Mouse (Mus musculus) spleen, adult 2 months (tissue): ENCODE data around the gene Mpo. TPM values are rescaled to one million over a fixed set of nuclear protein-coding genes. Genes with fewer than 3 reads are reported as not detected.
A peak's percentile ranks its signal among the peaks of the same experiment; 100 is the strongest.

Source experiments
- DNase-seq, 2 experiments: peaks; one replicate each; pipeline versions ENCODE4 v3.0.0 to v3.0.0-alpha.2; 2012 to 2021; ENCODE audit warnings: low spot score in 2 of 2, low read depth in 1 of 2
- H3K27ac ChIP-seq: fragments of 200-500 bp; 2 replicates; pipeline ENCODE4 v1.5.1; 2012; ENCODE audit warnings: low read length, inconsistent platforms; ENCODE audit not compliant: insufficient read depth
- H3K27me3 ChIP-seq: fragments of 200-500 bp; 2 replicates; pipeline ENCODE4 v1.6.1; 2012; ENCODE audit warnings: mild to moderate bottlenecking, moderate library complexity, low read length, inconsistent platforms; ENCODE audit not compliant: control insufficient read depth, insufficient read depth
- H3K36me3 ChIP-seq: fragments of 200-500 bp; 2 replicates; pipeline ENCODE4 v1.6.1; 2012; ENCODE audit warnings: mild to moderate bottlenecking, low read length, inconsistent platforms; ENCODE audit not compliant: control insufficient read depth, insufficient read depth
- H3K4me1 ChIP-seq: fragments of 200-500 bp; 2 replicates; pipeline ENCODE4 v1.6.1; 2011; ENCODE audit warnings: inconsistent platforms; ENCODE audit not compliant: control insufficient read depth, insufficient read depth, insufficient read length
- H3K4me3 ChIP-seq: fragments of 200-500 bp; 2 replicates; pipeline ENCODE4 v1.5.1; 2011; ENCODE audit warnings: mild to moderate bottlenecking, inconsistent platforms; ENCODE audit not compliant: insufficient read depth, insufficient read length; ENCODE audit errors: extremely low read depth
- CTCF ChIP-seq: fragments of 200-500 bp; IDR thresholded peaks from 2 replicates; pipeline ENCODE4 v1.5.1; 2011; ENCODE audit warnings: mild to moderate bottlenecking, inconsistent platforms; ENCODE audit not compliant: insufficient read depth, insufficient read length, insufficient replicate concordance; ENCODE audit errors: extremely low read depth
- POLR2A ChIP-seq: fragments of 200-500 bp; IDR thresholded peaks from 2 replicates; pipeline ENCODE4 v1.6.1; 2011; ENCODE audit warnings: low read depth, low read length, inconsistent platforms
- WGBS: fragments of 180-500 bp; shearing (Covaris S2); methylation state at CpG from one replicate; pipeline ENCODE4 v1.1.7; 2018; 5-methylcytosine and 5-hydroxymethylcytosine counted together
- polyA plus RNA-seq: library from polyadenylated mRNA; depleted of rRNA; stranded (reverse); fragments of >200 nt; gene quantifications from 2 replicates; pipeline ENCODE4 v1.2.3, GENCODE M21; 2012

Mpo gene
- polyA plus RNA-seq, 1 experiment: 21.9 TPM

DNA sequence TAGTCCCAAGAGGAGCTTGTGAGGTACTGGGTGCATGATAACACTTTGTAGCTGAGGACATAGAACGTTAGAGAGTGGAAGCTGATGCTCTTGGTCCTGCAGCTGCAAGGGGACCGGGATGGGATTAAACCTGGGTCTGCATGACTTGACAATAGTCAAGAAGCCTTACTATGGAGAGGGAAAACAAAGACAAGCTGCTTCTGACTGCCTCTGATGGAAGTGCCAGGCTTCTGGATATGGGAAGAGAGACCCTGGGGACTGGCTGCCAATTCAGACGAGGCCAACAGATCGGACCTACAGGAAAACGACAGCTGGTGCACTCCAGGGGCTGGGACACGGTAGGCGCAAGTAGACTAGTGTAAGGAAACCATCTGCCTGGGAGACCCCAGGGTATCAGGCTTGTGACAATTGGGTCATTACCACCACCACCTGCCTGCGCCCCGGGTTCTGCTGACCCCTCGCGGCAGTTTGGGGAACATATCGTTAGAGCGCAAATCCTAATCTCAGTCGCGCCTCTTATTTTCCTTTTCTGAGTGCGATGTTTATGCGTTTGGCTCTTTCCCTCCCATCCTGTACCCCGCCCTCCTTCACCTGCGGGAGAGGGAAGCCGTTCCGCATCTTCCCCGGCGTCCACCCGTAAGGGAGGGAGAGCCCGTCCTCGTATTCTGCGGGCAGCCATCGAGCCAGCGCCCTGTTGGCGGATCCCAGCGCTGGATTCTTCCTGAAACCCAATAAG, 23.5 kb downstream of the Mpo start:
- no peaks in the 10 kb centered on the region for H3K4me1 ChIP-seq
- H3K27ac ChIP-seq: no peak overlapping the region
- WGBS: 8% methylated on average over 31 of the region's 31 CpGs
- TF ChIP-seq CTCF (peak; percentile 79), POLR2A (no peak)
- no peaks in the 10 kb centered on the region for H3K36me3 ChIP-seq
- H3K4me3 ChIP-seq: peak overlapping the region; percentile 38; the same call in 1 of the 2 replicates
- no peaks in the 10 kb centered on the region for H3K27me3 ChIP-seq
- peak in 1 of 2 experiments; percentile 23 for DNase-seq

DNA sequence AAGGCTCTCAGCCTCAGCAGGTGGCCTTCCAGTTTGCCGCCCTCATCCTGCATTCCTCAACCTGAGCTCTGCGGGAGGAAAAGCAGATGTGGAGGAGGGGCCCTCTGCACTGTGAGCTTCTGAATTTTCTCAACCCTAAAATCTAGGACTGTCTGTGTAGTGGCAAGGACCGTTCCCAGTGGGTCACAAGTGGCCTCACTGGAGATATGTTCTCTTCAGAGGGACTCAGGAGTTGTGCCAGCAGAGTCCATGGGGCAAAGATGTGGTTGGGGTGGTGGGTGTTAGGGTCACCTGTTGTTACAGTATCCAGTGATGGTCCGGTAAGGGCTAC, 24.0 kb downstream of the Mpo start:
- WGBS: 38% methylated on average over 4 of the region's 4 CpGs
- Histone ChIP-seq H3K27me3 (no peaks in the 10 kb centered on the region), H3K36me3 (no peaks in the 10 kb centered on the region), H3K27ac (no peak overlapping the region), H3K4me1 (no peaks in the 10 kb centered on the region), H3K4me3 (no peak overlapping the region; the same call in 1 of the 2 replicates)
- DNase-seq: no peak
- no peak for TF ChIP-seq CTCF
- TF ChIP-seq POLR2A: no peak

DNA sequence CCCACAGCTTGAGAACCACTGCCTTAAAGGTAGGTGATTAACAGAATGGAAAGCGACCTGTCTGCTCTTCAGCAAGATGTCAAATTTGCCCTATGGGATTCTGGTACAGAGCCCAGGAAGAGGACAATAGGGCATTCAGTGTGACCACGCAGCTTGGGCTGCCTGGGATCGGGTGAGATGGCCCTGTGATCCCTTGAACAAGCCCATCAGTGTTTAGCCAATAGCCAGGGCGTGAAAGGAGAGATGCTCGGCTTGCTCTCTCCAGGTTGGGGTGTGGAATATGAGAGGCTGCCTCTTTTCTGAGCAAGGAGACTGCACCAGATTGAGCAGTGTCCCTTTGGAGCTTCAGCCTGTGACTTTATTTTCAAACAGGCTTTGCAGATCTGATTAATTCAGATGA, 28.1 kb downstream of the Mpo start:
- 86% methylated on average over 5 of the region's 5 CpGs for WGBS
- Histone ChIP-seq H3K36me3 (no peaks in the 10 kb centered on the region), H3K27ac (no peak overlapping the region), H3K4me3 (no peak overlapping the region), H3K4me1 (no peaks in the 10 kb centered on the region), H3K27me3 (no peaks in the 10 kb centered on the region)
- TF ChIP-seq CTCF: no peak
- no peak for TF ChIP-seq POLR2A
- DNase-seq: no peak

DNA sequence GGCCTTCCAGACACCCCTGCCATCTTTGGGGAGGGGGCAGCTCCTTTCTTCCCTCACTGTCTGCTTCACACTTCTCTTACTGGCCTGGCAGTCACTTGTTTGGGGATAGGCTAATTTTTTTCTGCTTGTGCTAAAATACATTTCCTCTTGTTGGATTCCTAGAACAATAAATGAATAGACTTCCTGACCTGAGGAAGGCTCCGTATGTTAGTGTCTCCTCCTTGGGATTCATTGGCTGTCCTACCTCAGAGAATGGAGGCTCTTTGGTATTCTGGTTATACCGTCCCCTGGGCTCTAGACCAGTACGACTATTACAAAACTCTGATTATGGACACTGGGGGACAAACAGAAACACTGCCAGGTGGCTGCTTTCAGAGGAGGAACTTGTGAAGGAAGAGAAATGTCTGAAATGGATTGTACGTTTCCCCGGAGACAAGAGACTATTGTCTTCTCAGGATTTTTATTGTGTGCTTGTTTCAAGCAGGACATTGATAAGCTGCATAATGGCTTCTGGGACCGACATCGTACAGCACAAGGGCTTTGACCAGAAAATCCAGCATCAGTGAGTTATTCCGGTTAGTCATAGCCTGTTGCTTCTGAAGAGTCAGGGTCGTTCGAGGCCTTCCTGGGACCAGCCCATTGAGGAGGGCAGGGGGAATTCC, 35.0 kb downstream of the Mpo start, which contains the start of gene Lpo:
Gene Lpo (minus strand): TSS at position 51 of the 662 bp plus-strand sequence.
- WGBS: 55% methylated on average over 10 of the region's 10 CpGs
- TF ChIP-seq CTCF (no peak), POLR2A (no peak)

DNA sequence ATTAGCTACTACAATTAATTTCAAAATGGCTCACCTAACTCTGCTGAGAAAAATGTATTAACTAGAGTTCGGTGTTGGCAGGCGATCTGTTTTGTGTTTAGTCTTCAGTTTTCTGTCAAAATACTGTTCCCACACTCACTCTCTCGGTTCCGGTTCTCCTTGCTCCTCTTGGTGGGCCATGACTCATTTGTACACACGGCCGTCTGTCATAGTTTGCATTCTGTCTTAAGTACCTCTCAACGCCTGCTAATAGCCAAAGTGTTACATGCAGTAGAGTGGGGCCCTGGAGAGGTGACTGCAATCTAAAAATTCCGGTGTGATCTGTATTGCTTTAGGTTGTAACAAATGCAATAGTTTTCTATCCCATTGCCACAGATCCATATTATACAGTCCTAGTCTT, 47.3 kb downstream of the Mpo start:
- 87% methylated on average over 8 of the region's 8 CpGs for WGBS
- no peaks in the 10 kb centered on the region for H3K4me1 ChIP-seq
- H3K4me3 ChIP-seq: no peak overlapping the region
- H3K36me3 ChIP-seq: no peaks in the 10 kb centered on the region
- TF ChIP-seq POLR2A: no peak
- no peak for TF ChIP-seq CTCF
- H3K27me3 ChIP-seq: no peaks in the 10 kb centered on the region
- H3K27ac ChIP-seq: no peak overlapping the region
- no peak for DNase-seq

More for the DNA sequence above, 35.0 kb downstream of the Mpo start, which contains the start of gene Lpo:
- no peak within 1 kb of the TSS for H3K27ac ChIP-seq
- H3K4me1 ChIP-seq: no peaks in the 10 kb centered on the region
- DNase-seq: no peak
- H3K4me3 ChIP-seq: no peak within 1 kb of the TSS
- no peaks in the 10 kb centered on the region; the same call in 1 of the 2 replicates for H3K27me3 ChIP-seq
- no peaks in the 10 kb centered on the region for H3K36me3 ChIP-seq

DNA sequence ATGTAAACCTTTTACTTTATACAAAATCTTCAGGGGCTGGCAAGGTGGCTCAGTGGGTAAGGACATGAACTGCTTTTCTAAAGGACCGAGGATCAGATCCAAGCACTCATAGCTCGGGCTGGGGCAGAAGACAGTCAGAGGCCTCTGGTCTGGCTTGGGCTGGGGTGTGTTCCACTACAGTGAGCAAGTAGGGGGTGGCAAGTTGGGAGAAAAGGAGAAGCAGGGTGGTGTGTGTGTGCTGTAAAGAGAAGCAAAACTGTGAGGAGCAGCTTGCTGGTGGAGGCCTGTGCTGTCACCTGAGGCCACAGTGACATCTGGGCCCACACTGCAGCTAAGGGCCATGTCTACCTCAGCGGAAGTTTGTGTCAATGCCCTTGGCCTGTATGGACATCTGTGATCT, 48.1 kb downstream of the Mpo start:
- H3K27me3 ChIP-seq: no peaks in the 10 kb centered on the region
- 80% methylated on average over 3 of the region's 3 CpGs for WGBS
- DNase-seq: no peak
- no peak overlapping the region for H3K27ac ChIP-seq
- H3K4me1 ChIP-seq: no peaks in the 10 kb centered on the region
- TF ChIP-seq CTCF: no peak
- H3K36me3 ChIP-seq: no peaks in the 10 kb centered on the region
- H3K4me3 ChIP-seq: no peak overlapping the region
